Mouse (Mus musculus) spleen, adult 2 months (tissue): ENCODE data around the gene Toe1. TPM values are rescaled to one million over a fixed set of nuclear protein-coding genes. Genes with fewer than 3 reads are reported as not detected.

Source experiments
- DNase-seq, 2 experiments: peaks; one replicate each; pipeline versions ENCODE4 v3.0.0 to v3.0.0-alpha.2; 2012 to 2021; ENCODE audit warnings: low spot score in 2 of 2, low read depth in 1 of 2
- H3K27ac ChIP-seq: fragments of 200-500 bp; 2 replicates; pipeline ENCODE4 v1.5.1; 2012; ENCODE audit warnings: low read length, inconsistent platforms; ENCODE audit not compliant: insufficient read depth
- H3K27me3 ChIP-seq: fragments of 200-500 bp; 2 replicates; pipeline ENCODE4 v1.6.1; 2012; ENCODE audit warnings: mild to moderate bottlenecking, moderate library complexity, low read length, inconsistent platforms; ENCODE audit not compliant: control insufficient read depth, insufficient read depth
- H3K36me3 ChIP-seq: fragments of 200-500 bp; 2 replicates; pipeline ENCODE4 v1.6.1; 2012; ENCODE audit warnings: mild to moderate bottlenecking, low read length, inconsistent platforms; ENCODE audit not compliant: control insufficient read depth, insufficient read depth
- H3K4me1 ChIP-seq: fragments of 200-500 bp; 2 replicates; pipeline ENCODE4 v1.6.1; 2011; ENCODE audit warnings: inconsistent platforms; ENCODE audit not compliant: control insufficient read depth, insufficient read depth, insufficient read length
- H3K4me3 ChIP-seq: fragments of 200-500 bp; 2 replicates; pipeline ENCODE4 v1.5.1; 2011; ENCODE audit warnings: mild to moderate bottlenecking, inconsistent platforms; ENCODE audit not compliant: insufficient read depth, insufficient read length; ENCODE audit errors: extremely low read depth
- CTCF ChIP-seq: fragments of 200-500 bp; IDR thresholded peaks from 2 replicates; pipeline ENCODE4 v1.5.1; 2011; ENCODE audit warnings: mild to moderate bottlenecking, inconsistent platforms; ENCODE audit not compliant: insufficient read depth, insufficient read length, insufficient replicate concordance; ENCODE audit errors: extremely low read depth
- POLR2A ChIP-seq: fragments of 200-500 bp; IDR thresholded peaks from 2 replicates; pipeline ENCODE4 v1.6.1; 2011; ENCODE audit warnings: low read depth, low read length, inconsistent platforms
- WGBS: fragments of 180-500 bp; shearing (Covaris S2); methylation state at CpG from one replicate; pipeline ENCODE4 v1.1.7; 2018; 5-methylcytosine and 5-hydroxymethylcytosine counted together
- polyA plus RNA-seq: library from polyadenylated mRNA; depleted of rRNA; stranded (reverse); fragments of >200 nt; gene quantifications from 2 replicates; pipeline ENCODE4 v1.2.3, GENCODE M21; 2012; rRNA removed

The Toe1 gene
- polyA plus RNA-seq, 1 experiment: 18.7 TPM

DNA sequence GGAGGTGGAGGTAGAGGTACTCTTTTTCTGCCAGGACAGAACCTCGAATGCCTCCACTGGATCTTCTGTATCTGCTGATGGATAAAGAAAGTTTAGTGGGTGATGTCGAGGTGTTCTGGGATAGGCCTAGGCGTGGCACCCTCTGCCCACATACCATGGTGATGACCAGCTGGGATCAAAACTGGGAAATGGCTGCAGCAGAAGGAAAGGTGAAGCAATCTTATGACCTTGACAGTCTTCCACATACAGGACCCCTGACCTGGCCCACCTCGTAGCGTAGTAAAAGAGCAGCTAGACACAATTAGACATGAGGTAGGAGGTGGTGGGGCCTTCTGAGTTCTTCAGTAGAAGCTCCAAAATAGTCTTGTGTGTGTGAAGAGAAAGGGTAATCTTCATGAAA lies 43.4 kb downstream of the Toe1 start:
- no peak overlapping the region for H3K4me3 ChIP-seq
- no peaks in the 10 kb centered on the region for H3K27me3 ChIP-seq
- 87% methylated on average over 5 of the region's 5 CpGs for WGBS

DNA sequence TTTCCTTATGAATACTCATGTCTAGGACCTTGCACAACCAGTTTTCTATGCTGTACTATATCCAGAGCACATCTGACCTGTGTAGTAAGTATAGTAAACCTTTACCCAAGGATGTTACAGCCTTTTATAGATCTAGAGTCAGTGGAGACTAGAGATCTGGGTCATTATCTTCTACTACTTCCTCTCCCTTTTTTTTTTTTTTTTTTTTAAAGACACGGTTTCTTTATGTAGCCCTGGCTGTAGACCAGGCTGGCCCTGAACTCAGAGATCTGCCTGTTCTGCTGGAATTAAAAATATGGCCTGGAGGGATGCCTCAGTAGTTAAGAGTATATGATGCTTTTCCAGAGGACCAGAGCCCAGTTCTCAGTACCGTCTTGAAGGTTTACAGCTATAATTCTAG lies 45.5 kb downstream of the Toe1 start:
- TF ChIP-seq CTCF: no peak
- no peak for TF ChIP-seq POLR2A
- Histone ChIP-seq H3K27me3 (no peaks in the 10 kb centered on the region), H3K4me3 (no peak overlapping the region), H3K4me1 (no peaks in the 10 kb centered on the region), H3K36me3 (no peaks in the 10 kb centered on the region), H3K27ac (no peak overlapping the region)
- DNase-seq: no peak
- 71% methylated on average over 2 of the region's 2 CpGs for WGBS

More for the DNA sequence above, 43.4 kb downstream of the Toe1 start:
- Histone ChIP-seq H3K36me3 (no peaks in the 10 kb centered on the region), H3K27ac (no peak overlapping the region), H3K4me1 (no peaks in the 10 kb centered on the region)
- TF ChIP-seq POLR2A: no peak
- TF ChIP-seq CTCF: no peak
- DNase-seq: no peak

DNA sequence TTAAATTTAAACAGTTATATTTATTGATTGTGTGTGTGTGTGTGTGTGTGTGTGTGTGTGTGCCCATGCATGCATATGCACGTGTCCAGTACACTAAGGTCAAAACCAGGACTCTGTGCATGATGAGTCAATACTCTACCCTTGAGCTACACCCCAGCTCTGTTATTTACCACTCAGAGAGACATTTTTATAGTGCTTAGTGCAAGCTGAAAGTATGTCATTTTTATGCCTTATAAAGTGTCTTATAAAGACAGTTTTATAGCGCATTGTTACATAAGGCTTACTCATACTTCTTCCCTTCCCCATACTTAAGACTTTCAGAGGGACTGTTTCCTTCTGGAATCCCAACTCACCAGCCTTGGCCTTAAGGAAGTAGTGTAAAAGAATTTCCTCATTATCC lies 57.7 kb downstream of the Toe1 start:
- TF ChIP-seq CTCF (no peak), POLR2A (no peak)
- no peaks in the 10 kb centered on the region; the same call in 1 of the 2 replicates for H3K36me3 ChIP-seq
- no peak for DNase-seq
- no peaks in the 10 kb centered on the region for H3K4me1 ChIP-seq
- H3K27me3 ChIP-seq: no peaks in the 10 kb centered on the region
- WGBS: 81% methylated on average over 2 of the region's 2 CpGs
- H3K4me3 ChIP-seq: no peak overlapping the region
- H3K27ac ChIP-seq: no peak overlapping the region

Other genes with a start within 250 kb of the Toe1 start
- gene Gpbp1l1, start 250.0 kb downstream of the Toe1 start, polyA plus RNA-seq: 23.2 and 26.1 TPM in 2 replicates
- gene Ccdc17, start 211.0 kb downstream of the Toe1 start, polyA plus RNA-seq: 9.4 and 10.8 TPM in 2 replicates
- 2.0 and 2.6 TPM in 2 replicates for gene Nasp, start 179.7 kb downstream of the Toe1 start, polyA plus RNA-seq
- 246 and 290 TPM in 2 replicates for gene Akr1a1, start 156.0 kb downstream of the Toe1 start, polyA plus RNA-seq
- 23.9 and 27.8 TPM in 2 replicates for gene Prdx1, start 122.1 kb downstream of the Toe1 start, polyA plus RNA-seq
- 4.0 and 4.4 TPM in 2 replicates for gene Mmachc, start 99.2 kb downstream of the Toe1 start, polyA plus RNA-seq
- gene Ccdc163, start 99.1 kb downstream of the Toe1 start, polyA plus RNA-seq: 15.9 and 20.3 TPM in 2 replicates
- gene Tesk2, start 86.7 kb downstream of the Toe1 start, polyA plus RNA-seq: 3.1 and 3.6 TPM in 2 replicates
- gene Mutyh, start 83 bp upstream of the Toe1 start, polyA plus RNA-seq: 10.7 and 13.3 TPM in 2 replicates
- gene Hpdl, start 14.1 kb upstream of the Toe1 start, polyA plus RNA-seq: 0.22 and 0.27 TPM in 2 replicates
- 0.07 TPM in 2 replicates for gene Zswim5, start 69.7 kb upstream of the Toe1 start, polyA plus RNA-seq
- gene Urod, start 186.8 kb upstream of the Toe1 start, polyA plus RNA-seq: 72.1 and 90.6 TPM in 2 replicates
- 58.8 and 66.6 TPM in 2 replicates for gene Hectd3, start 187.7 kb upstream of the Toe1 start, polyA plus RNA-seq
- gene Eif2b3, start 211.8 kb upstream of the Toe1 start, polyA plus RNA-seq: 3.6 TPM in 2 replicates